Mouse (Mus musculus): ENCODE measurements around the gene B3gnt6. TPM values are rescaled to one million over a fixed set of nuclear protein-coding genes. Genes with fewer than 3 reads are reported as not detected.

B3gnt6 gene
- polyA plus RNA-seq, 1 experiment from 2014 or later, result 0.23 TPM

- no peak overlapping the region for H3K9ac ChIP-seq (ENCODE audit: low read length)
- H3K27me3 ChIP-seq (ENCODE audit: control insufficient read depth, insufficient read depth, low read length), result no peaks in the 10 kb centered on the region
- 43% methylated on average over 10 of the region's 10 CpGs for WGBS
- peak overlapping the region; percentile 61 for H3K27ac ChIP-seq (replicated peaks)
- no peak overlapping the region for H3K4me2 ChIP-seq (replicated peaks; ENCODE audit: low read depth)
- H3K36me3 ChIP-seq (ENCODE audit: control insufficient read depth, insufficient read depth, low read length), result no peaks in the 10 kb centered on the region
- ATAC-seq (ENCODE audit: low FRiP score, low TSS enrichment) (peak; percentile 88), DNase-seq (ENCODE audit: low spot score) (peak; percentile 90)
- H3K9me3 ChIP-seq (ENCODE audit: control insufficient read depth, low read length), result no peaks in the 10 kb centered on the region
- peak; percentile 51 for TF ChIP-seq CTCF (IDR thresholded peaks at IDR 0.05; ENCODE audit: low read depth)
- TF ChIP-seq EP300 (optimal IDR thresholded peaks at IDR 0.05), result no peak
- H3K4me1 ChIP-seq (replicated peaks; ENCODE audit: control insufficient read depth, insufficient read depth), result peaks cover 6% of the 10 kb centered on the region
- no peak overlapping the region for H3K4me3 ChIP-seq (ENCODE audit: low read depth, low read length)
Observed at GRCm38 (mm10) chr7:98164999-98165528, 34.2 kb downstream of the B3gnt6 start.

- Histone ChIP-seq H3K4me3 (ENCODE audit: low read depth, low read length) (no peak overlapping the region), H3K9ac (ENCODE audit: low read length) (no peak overlapping the region), H3K27ac (replicated peaks) (peak overlapping the region; percentile 61), H3K36me3 (ENCODE audit: control insufficient read depth, insufficient read depth, low read length) (no peaks in the 10 kb centered on the region), H3K9me3 (ENCODE audit: control insufficient read depth, low read length) (no peaks in the 10 kb centered on the region), H3K4me1 (replicated peaks; ENCODE audit: control insufficient read depth, insufficient read depth) (peaks cover 9% of the 10 kb centered on the region), H3K4me2 (replicated peaks; ENCODE audit: low read depth) (no peak overlapping the region), H3K27me3 (ENCODE audit: control insufficient read depth, insufficient read depth, low read length) (no peaks in the 10 kb centered on the region)
- no peak for TF ChIP-seq EP300 (optimal IDR thresholded peaks at IDR 0.05)
- 74% methylated on average over 9 of the region's 9 CpGs for WGBS
- no peak for ATAC-seq (ENCODE audit: low FRiP score, low TSS enrichment)
- DNase-seq (ENCODE audit: low spot score), result no peak
Observed at GRCm38 (mm10) chr7:98164382-98164998, 34.8 kb downstream of the B3gnt6 start.

GRCm38 (mm10) chr7:98163700-98164099 lies 35.6 kb downstream of the B3gnt6 start:
- peaks cover 10% of the 10 kb centered on the region for H3K4me1 ChIP-seq (replicated peaks; ENCODE audit: control insufficient read depth, insufficient read depth)
- TF ChIP-seq CTCF (IDR thresholded peaks at IDR 0.05; ENCODE audit: low read depth), result no peak
- TF ChIP-seq EP300 (optimal IDR thresholded peaks at IDR 0.05), result no peak

GRCm38 (mm10) chr7:98162239-98162638 lies 37.0 kb downstream of the B3gnt6 start:
- Histone ChIP-seq H3K27ac (replicated peaks) (peak overlapping the region; percentile 82), H3K27me3 (ENCODE audit: control insufficient read depth, insufficient read depth, low read length) (no peaks in the 10 kb centered on the region), H3K9me3 (ENCODE audit: control insufficient read depth, low read length) (no peaks in the 10 kb centered on the region), H3K4me2 (replicated peaks; ENCODE audit: low read depth) (no peak overlapping the region), H3K36me3 (ENCODE audit: control insufficient read depth, insufficient read depth, low read length) (no peaks in the 10 kb centered on the region), H3K4me1 (replicated peaks; ENCODE audit: control insufficient read depth, insufficient read depth) (peaks cover 12% of the 10 kb centered on the region), H3K4me3 (ENCODE audit: low read depth, low read length) (no peak overlapping the region), H3K9ac (ENCODE audit: low read length) (no peak overlapping the region)
- DNase-seq (ENCODE audit: low spot score), result peak; percentile 55
- WGBS, result 58% methylated on average over 6 of the region's 6 CpGs
- TF ChIP-seq CTCF (IDR thresholded peaks at IDR 0.05; ENCODE audit: low read depth) (no peak), EP300 (optimal IDR thresholded peaks at IDR 0.05) (no peak)
- ATAC-seq (ENCODE audit: low FRiP score, low TSS enrichment), result peak; percentile 44; the same call in 1 of the 2 replicates

More at GRCm38 (mm10) chr7:98163700-98164099, 35.6 kb downstream of the B3gnt6 start:
- Histone ChIP-seq H3K9ac (ENCODE audit: low read length) (no peak overlapping the region), H3K9me3 (ENCODE audit: control insufficient read depth, low read length) (no peaks in the 10 kb centered on the region), H3K36me3 (ENCODE audit: control insufficient read depth, insufficient read depth, low read length) (no peaks in the 10 kb centered on the region), H3K4me3 (ENCODE audit: low read depth, low read length) (no peak overlapping the region), H3K27ac (replicated peaks) (peak overlapping the region; percentile 82), H3K4me2 (replicated peaks; ENCODE audit: low read depth) (no peak overlapping the region), H3K27me3 (ENCODE audit: control insufficient read depth, insufficient read depth, low read length) (no peaks in the 10 kb centered on the region)
- ATAC-seq (ENCODE audit: low FRiP score, low TSS enrichment) (0 out of 2 replicates have a peak, but pooled peaks have one; percentile 28), DNase-seq (ENCODE audit: low spot score) (peak; percentile 77)
- WGBS, result 29% methylated on average over 3 of the region's 3 CpGs

GRCm38 (mm10) chr7:98160041-98160740 lies 39.1 kb downstream of the B3gnt6 start:
- Histone ChIP-seq H3K4me2 (replicated peaks; ENCODE audit: low read depth) (peak overlapping the region; percentile 23; the same call in 1 of the 2 replicates), H3K9me3 (ENCODE audit: control insufficient read depth, low read length) (no peaks in the 10 kb centered on the region), H3K36me3 (ENCODE audit: control insufficient read depth, insufficient read depth, low read length) (no peaks in the 10 kb centered on the region), H3K4me1 (replicated peaks; ENCODE audit: control insufficient read depth, insufficient read depth) (peaks cover 12% of the 10 kb centered on the region), H3K27ac (replicated peaks) (peak overlapping the region; percentile 82), H3K27me3 (ENCODE audit: control insufficient read depth, insufficient read depth, low read length) (no peaks in the 10 kb centered on the region), H3K9ac (ENCODE audit: low read length) (peak overlapping the region; percentile 19), H3K4me3 (ENCODE audit: low read depth, low read length) (no peak overlapping the region)
- WGBS, result 34% methylated on average over 8 of the region's 8 CpGs
- DNase-seq (ENCODE audit: low spot score) (no peak), ATAC-seq (ENCODE audit: low FRiP score, low TSS enrichment) (no peak)
- no peak for TF ChIP-seq EP300 (optimal IDR thresholded peaks at IDR 0.05)
- no peak for TF ChIP-seq CTCF (IDR thresholded peaks at IDR 0.05; ENCODE audit: low read depth)

GRCm38 (mm10) chr7:98158481-98158880 lies 40.8 kb downstream of the B3gnt6 start:
- H3K4me3 ChIP-seq (ENCODE audit: low read depth, low read length), result no peak overlapping the region
- WGBS, result 31% methylated on average over 8 of the region's 8 CpGs
- TF ChIP-seq EP300 (optimal IDR thresholded peaks at IDR 0.05) (peak; percentile 91), CTCF (IDR thresholded peaks at IDR 0.05; ENCODE audit: low read depth) (no peak)
- H3K4me2 ChIP-seq (replicated peaks; ENCODE audit: low read depth), result peak overlapping the region; percentile 29; the same call in 1 of the 2 replicates
- peak; percentile 89 for DNase-seq (ENCODE audit: low spot score)
- ATAC-seq (ENCODE audit: low FRiP score, low TSS enrichment), result peak; percentile 48
- no peaks in the 10 kb centered on the region for H3K9me3 ChIP-seq (ENCODE audit: control insufficient read depth, low read length)
- no peaks in the 10 kb centered on the region for H3K27me3 ChIP-seq (ENCODE audit: control insufficient read depth, insufficient read depth, low read length)
- no peak overlapping the region for H3K9ac ChIP-seq (ENCODE audit: low read length)
- H3K4me1 ChIP-seq (replicated peaks; ENCODE audit: control insufficient read depth, insufficient read depth), result peaks cover 12% of the 10 kb centered on the region
- H3K27ac ChIP-seq (replicated peaks), result peak overlapping the region; percentile 82
- no peaks in the 10 kb centered on the region for H3K36me3 ChIP-seq (ENCODE audit: control insufficient read depth, insufficient read depth, low read length)

All from stomach, postnatal 0 days (tissue).